Mouse (Mus musculus) limb, embryonic 14.5 days (tissue): ENCODE results near the gene Triobp. TPM values are rescaled to one million over a fixed set of nuclear protein-coding genes. Genes with fewer than 3 reads are reported as not detected.

ENCODE experiments used
- ATAC-seq: fragments of 200-750 bp; cut with Nextera tagmentation; 2 replicates; pipeline ENCODE4 v1.8.0; 2017; ENCODE audit warnings: low read depth, moderate number of reproducible peaks, moderate TSS enrichment; ENCODE audit not compliant: low FRiP score
- DNase-seq: peaks from one replicate; pipeline ENCODE4 v3.0.0-alpha.2; 2015; ENCODE audit warnings: low spot score
- H3K27ac ChIP-seq: fragments of 300-500 bp; sonication (generic); replicated peaks from 2 replicates; pipeline ENCODE4 v1.5.1; 2014; ENCODE audit warnings: low read depth, mild to moderate bottlenecking, low read length, moderate library complexity, mixed read lengths
- H3K27me3 ChIP-seq: fragments of 300-500 bp; sonication (generic); 2 replicates; pipeline ENCODE4 v1.6.1; 2014; ENCODE audit warnings: low read length, mixed read lengths; ENCODE audit not compliant: control insufficient read depth, insufficient read depth
- H3K36me3 ChIP-seq: fragments of 300-500 bp; sonication (generic); 2 replicates; pipeline ENCODE4 v1.6.1; 2014; ENCODE audit warnings: mild to moderate bottlenecking, low read length, moderate library complexity, mixed read lengths; ENCODE audit not compliant: control insufficient read depth, insufficient read depth
- H3K4me1 ChIP-seq: fragments of 300-500 bp; sonication (generic); 2 replicates; pipeline ENCODE4 v1.6.1; 2014; ENCODE audit warnings: antibody characterized with exemption, low read length, mixed read lengths; ENCODE audit not compliant: control insufficient read depth, insufficient read depth
- H3K4me2 ChIP-seq: fragments of 300-500 bp; sonication (generic); replicated peaks from 2 replicates; pipeline ENCODE4 v1.6.1; 2014; ENCODE audit warnings: low read depth, mild to moderate bottlenecking, low read length, moderate library complexity; ENCODE audit not compliant: severe bottlenecking
- H3K4me3 ChIP-seq: fragments of 300-500 bp; sonication (generic); replicated peaks from 2 replicates; pipeline ENCODE4 v1.5.1; 2014; ENCODE audit warnings: low read length
- H3K9ac ChIP-seq: fragments of 300-500 bp; sonication (generic); 2 replicates; pipeline ENCODE4 v1.6.1; 2014; ENCODE audit warnings: mild to moderate bottlenecking, low read depth, low read length, moderate library complexity; ENCODE audit not compliant: severe bottlenecking
- H3K9me3 ChIP-seq: fragments of 300-500 bp; sonication (generic); 2 replicates; pipeline ENCODE4 v1.6.1; 2016; ENCODE audit warnings: low read length; ENCODE audit not compliant: control insufficient read depth
- POLR2A ChIP-seq: fragments of 200-500 bp; IDR thresholded peaks from 2 replicates; pipeline ENCODE4 v1.8.0; 2012; ENCODE audit warnings: inconsistent platforms, mild to moderate bottlenecking, moderate library complexity, borderline replicate concordance; ENCODE audit not compliant: insufficient read depth, insufficient read length; ENCODE audit errors: extremely low read depth
- WGBS: fragments of 180-500 bp; shearing (Covaris S2); extraction: QIAGEN DNeasy Blood & Tissue Kit; methylation state at CpG from one replicate; pipeline ENCODE4 v1.1.7; 2014; 5-methylcytosine and 5-hydroxymethylcytosine counted together
- polyA plus RNA-seq, 2 experiments: library from polyadenylated mRNA; depleted of rRNA in 1 of 2; stranded (reverse) in 1 of 2; unstranded in 1 of 2; fragments of >200 nt; fragmentation: Nextera tagmentation in 1 of 2; extraction: Ambion mirVana in 1 of 2; gene quantifications; 2 replicates each; pipeline versions ENCODE4 v1.2.1 to v1.2.3; 2012 to 2014

Gene Triobp
- polyA plus RNA-seq, 2 experiments = 44.7 to 64.4 TPM

DNA sequence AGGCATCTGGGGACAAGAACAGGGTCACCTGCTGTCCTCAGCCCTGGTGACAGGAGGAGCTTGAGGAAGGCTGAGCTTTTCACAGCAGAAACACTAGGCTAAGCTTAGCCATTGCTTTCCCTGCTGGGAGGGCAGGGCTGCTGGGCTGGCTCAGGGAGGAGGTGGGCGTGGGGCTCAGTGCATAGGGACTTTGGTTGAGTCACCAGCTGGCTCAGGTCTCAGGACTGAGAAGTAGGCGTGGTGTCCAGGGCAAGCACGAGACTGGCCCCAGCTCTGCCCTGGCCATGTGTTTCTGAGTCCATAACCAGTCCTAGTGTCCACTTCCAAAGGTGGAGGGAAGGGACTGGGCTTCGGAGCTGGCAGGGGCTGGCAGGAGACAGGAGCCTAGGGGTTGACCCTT, 12.6 kb downstream of the Triobp start:
- no peak for TF ChIP-seq POLR2A
- ATAC-seq = no peak

DNA sequence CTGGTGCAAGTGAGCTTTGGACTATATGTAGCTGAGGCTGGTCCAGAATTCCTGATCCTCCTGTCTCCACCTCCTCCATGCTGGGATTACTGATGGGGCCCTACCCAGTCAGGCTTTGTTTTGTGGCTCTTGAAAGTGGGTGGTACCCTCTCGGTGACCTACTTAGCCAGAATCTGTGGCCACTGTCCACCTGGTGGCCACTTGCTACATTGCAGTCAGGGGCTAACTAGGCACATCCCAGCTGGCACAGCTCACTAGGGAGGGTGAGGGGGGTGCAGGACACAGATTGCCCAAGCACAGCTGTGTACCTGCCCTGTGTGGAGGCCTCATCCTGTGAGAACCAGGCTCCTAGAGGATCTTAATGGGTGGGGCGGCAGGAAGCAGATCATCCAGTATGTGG, 15.4 kb downstream of the Triobp start:
- no peak overlapping the region for H3K9ac ChIP-seq
- peak; percentile 29; the same call in 1 of the 2 replicates for ATAC-seq
- no peaks in the 10 kb centered on the region for H3K9me3 ChIP-seq
- no peak overlapping the region for H3K4me3 ChIP-seq
- DNase-seq = peak; percentile 31
- H3K4me1 ChIP-seq = no peaks in the 10 kb centered on the region; the same call in 1 of the 2 replicates
- H3K27ac ChIP-seq = no peak overlapping the region
- H3K27me3 ChIP-seq = no peaks in the 10 kb centered on the region
- peaks cover 24% of the 10 kb centered on the region for H3K36me3 ChIP-seq
- H3K4me2 ChIP-seq = no peak overlapping the region
- TF ChIP-seq POLR2A = no peak
- WGBS = 44% methylated on average over 2 of the region's 2 CpGs

More for the DNA sequence above, 12.6 kb downstream of the Triobp start:
- DNase-seq = no peak
- 75% methylated on average over 4 of the region's 4 CpGs for WGBS
- H3K27me3 ChIP-seq = no peaks in the 10 kb centered on the region
- no peaks in the 10 kb centered on the region for H3K9me3 ChIP-seq
- peaks cover 9% of the 10 kb centered on the region for H3K4me1 ChIP-seq
- no peak overlapping the region for H3K27ac ChIP-seq
- H3K9ac ChIP-seq = no peak overlapping the region
- no peak overlapping the region for H3K4me3 ChIP-seq
- no peak overlapping the region for H3K4me2 ChIP-seq
- peaks cover 14% of the 10 kb centered on the region for H3K36me3 ChIP-seq

DNA sequence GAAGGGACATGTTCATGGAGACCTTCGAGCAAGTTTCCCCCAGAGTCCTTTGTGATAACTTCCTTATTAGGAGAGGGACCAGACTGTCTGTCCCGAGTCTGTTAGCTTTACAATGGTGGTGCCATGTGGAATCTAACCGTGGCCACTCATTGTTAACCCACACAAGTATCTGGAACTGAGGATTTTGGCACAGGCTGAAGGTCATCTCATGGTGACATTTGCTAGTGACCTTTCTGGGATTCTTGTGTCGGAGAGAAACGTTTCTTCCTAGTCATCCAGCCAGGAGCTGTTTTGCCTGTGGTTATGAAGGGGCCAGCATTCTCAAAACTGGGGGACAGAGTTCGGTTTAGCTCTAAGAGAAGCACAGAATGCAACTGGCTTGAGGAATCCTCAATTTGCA, 24.1 kb downstream of the Triobp start:
- no peak overlapping the region for H3K27ac ChIP-seq
- H3K27me3 ChIP-seq = no peaks in the 10 kb centered on the region
- peaks cover 6% of the 10 kb centered on the region; the same call in 1 of the 2 replicates for H3K36me3 ChIP-seq
- WGBS = 81% methylated on average over 6 of the region's 6 CpGs
- no peak for TF ChIP-seq POLR2A
- H3K4me2 ChIP-seq = no peak overlapping the region
- no peak for ATAC-seq
- DNase-seq = no peak
- H3K4me3 ChIP-seq = no peak overlapping the region
- H3K9ac ChIP-seq = no peak overlapping the region
- H3K4me1 ChIP-seq = no peaks in the 10 kb centered on the region
- no peaks in the 10 kb centered on the region for H3K9me3 ChIP-seq

DNA sequence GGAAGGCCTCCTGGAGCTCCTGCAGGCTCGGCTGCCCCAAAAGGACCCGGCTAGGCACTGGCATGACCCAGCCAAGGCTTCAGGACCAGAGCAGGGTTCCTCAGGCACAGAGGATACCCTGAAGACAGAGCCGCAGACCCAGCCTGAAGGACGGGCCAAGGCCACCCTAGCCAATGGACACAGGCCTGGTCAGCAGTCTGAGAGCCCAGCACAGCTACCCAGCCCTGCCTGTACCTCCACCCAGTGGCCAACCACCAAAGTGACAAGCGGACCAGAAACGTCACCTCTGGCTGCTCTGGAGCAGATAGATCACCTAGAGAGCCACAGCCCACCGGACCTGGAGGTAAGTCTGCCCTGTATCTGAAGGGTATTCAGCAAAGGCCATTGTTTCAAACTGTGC, 26.4 kb downstream of the Triobp start:
- no peak overlapping the region for H3K27ac ChIP-seq

DNA sequence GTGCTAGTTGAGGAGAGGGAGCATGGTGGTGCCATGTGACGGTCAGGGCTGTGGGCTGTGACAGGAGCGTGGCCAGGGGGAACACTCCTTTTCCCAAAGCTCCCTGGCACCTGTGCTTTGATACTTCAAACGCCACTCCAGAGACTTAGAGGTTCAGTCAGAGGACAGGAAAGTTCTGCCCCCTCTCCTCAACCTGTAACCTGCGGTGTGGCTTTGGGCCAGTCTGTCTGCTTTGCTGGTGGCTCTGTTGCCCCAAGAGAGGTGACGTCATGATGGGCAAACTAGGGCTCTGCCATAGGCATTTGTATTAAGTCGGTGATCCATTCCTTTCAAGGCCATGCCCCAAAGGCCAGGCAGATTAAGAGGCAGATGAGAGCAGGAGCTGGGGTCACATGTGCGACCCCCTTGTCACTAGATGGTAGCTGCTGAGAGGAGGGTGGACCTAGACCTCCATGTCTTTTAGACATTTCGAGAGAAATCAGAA, 30.2 kb downstream of the Triobp start:
- H3K36me3 ChIP-seq = no peaks in the 10 kb centered on the region
- H3K27ac ChIP-seq = no peak overlapping the region
- WGBS = 85% methylated on average over 8 of the region's 8 CpGs
- no peak for TF ChIP-seq POLR2A
- peaks cover 23% of the 10 kb centered on the region for H3K4me1 ChIP-seq
- no peaks in the 10 kb centered on the region for H3K27me3 ChIP-seq
- no peak for ATAC-seq
- H3K4me2 ChIP-seq = no peak overlapping the region
- no peak for DNase-seq
- no peaks in the 10 kb centered on the region for H3K9me3 ChIP-seq
- no peak overlapping the region for H3K4me3 ChIP-seq
- H3K9ac ChIP-seq = no peak overlapping the region

More for the DNA sequence above, 26.4 kb downstream of the Triobp start:
- no peak overlapping the region for H3K9ac ChIP-seq
- no peaks in the 10 kb centered on the region for H3K36me3 ChIP-seq
- ATAC-seq (no peak), DNase-seq (no peak)
- 83% methylated on average over 7 of the region's 7 CpGs for WGBS
- no peak overlapping the region for H3K4me2 ChIP-seq
- no peaks in the 10 kb centered on the region for H3K9me3 ChIP-seq
- TF ChIP-seq POLR2A = no peak
- no peaks in the 10 kb centered on the region for H3K27me3 ChIP-seq
- H3K4me3 ChIP-seq = no peak overlapping the region
- peaks cover 8% of the 10 kb centered on the region for H3K4me1 ChIP-seq
